Mouse (Mus musculus) heart, embryonic 12.5 days (tissue): ENCODE data around the gene Bhlhe41. TPM values are rescaled to one million over a fixed set of nuclear protein-coding genes. Genes with fewer than 3 reads are reported as not detected.
A peak's percentile ranks its signal among the peaks of the same experiment; 100 is the strongest.

Experiments used
- ATAC-seq: fragments of 200-750 bp; cut with Nextera tagmentation; 2 replicates; pipeline ENCODE4 v1.8.0; 2017; ENCODE audit warnings: moderate TSS enrichment, moderate library complexity; ENCODE audit not compliant: insufficient number of reproducible peaks, low FRiP score
- H3K27ac ChIP-seq: fragments of 300-500 bp; sonication (generic); 2 replicates; pipeline ENCODE4 v1.5.1; 2016; ENCODE audit warnings: mild to moderate bottlenecking, moderate library complexity; ENCODE audit not compliant: poor library complexity, severe bottlenecking
- H3K27me3 ChIP-seq: fragments of 300-500 bp; sonication (generic); replicated peaks from 2 replicates; pipeline ENCODE4 v1.6.1; 2016; ENCODE audit warnings: mild to moderate bottlenecking, moderate library complexity
- H3K36me3 ChIP-seq: fragments of 300-500 bp; sonication (generic); 2 replicates; pipeline ENCODE4 v1.6.1; 2016; ENCODE audit warnings: mild to moderate bottlenecking, moderate library complexity
- H3K4me1 ChIP-seq: fragments of 300-500 bp; sonication (generic); replicated peaks from 2 replicates; pipeline ENCODE4 v1.6.1; 2016; ENCODE audit warnings: mild to moderate bottlenecking
- H3K4me2 ChIP-seq: fragments of 300-500 bp; sonication (generic); 2 replicates; pipeline ENCODE4 v1.6.1; 2016; ENCODE audit warnings: mild to moderate bottlenecking, moderate library complexity
- H3K4me3 ChIP-seq: fragments of 300-500 bp; sonication (generic); 2 replicates; pipeline ENCODE4 v1.5.1; 2016; ENCODE audit warnings: mild to moderate bottlenecking
- H3K9ac ChIP-seq: fragments of 300-500 bp; sonication (generic); 2 replicates; pipeline ENCODE4 v1.6.1; 2016; ENCODE audit warnings: mild to moderate bottlenecking, moderate library complexity
- H3K9me3 ChIP-seq: fragments of 300-500 bp; sonication (generic); replicated peaks from 2 replicates; pipeline ENCODE4 v1.6.1; 2016; ENCODE audit warnings: mild to moderate bottlenecking, moderate library complexity
- WGBS: fragments of 180-500 bp; shearing (Covaris S2); methylation state at CpG from one replicate; pipeline ENCODE4 v1.1.7; 2016; 5-methylcytosine and 5-hydroxymethylcytosine counted together
- polyA plus RNA-seq: library from polyadenylated mRNA; unstranded; fragments of >200 nt; fragmentation: Nextera tagmentation; extraction: Ambion mirVana; gene quantifications from 2 replicates; pipeline ENCODE4 v1.2.1, GENCODE M21; 2016

Gene Bhlhe41
- polyA plus RNA-seq = 6.5 and 6.9 TPM in 2 replicates

DNA sequence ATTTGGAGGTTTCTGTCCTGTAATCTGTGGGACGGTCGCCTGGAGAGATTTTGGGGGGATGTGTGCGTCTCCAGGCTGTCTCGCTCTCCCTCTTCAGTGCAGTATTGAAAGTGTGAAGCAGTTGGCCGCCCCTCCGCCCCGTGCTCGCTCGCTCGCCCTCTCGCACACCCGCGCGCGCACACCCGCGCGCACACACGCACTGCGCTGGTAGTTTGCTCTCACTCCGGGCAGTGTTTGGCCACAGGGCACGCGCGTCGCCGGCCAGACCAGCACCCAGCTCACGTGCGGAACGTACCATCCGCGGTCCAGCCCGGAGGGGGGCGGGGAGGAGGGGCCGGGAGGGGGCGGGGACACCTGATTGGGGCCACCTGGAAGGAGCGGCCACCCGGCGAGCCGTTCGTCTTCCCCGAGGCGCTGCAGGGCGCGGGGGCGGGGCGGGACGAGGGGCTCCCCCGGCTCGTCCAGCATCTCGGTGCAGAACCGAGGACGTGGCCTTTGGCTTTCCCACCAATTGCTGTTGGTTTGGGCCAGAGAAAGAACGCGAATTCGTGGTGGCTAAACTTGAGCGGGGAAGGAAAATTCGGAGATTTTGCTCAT, at the start of gene Bhlhe41:
TSS of gene Bhlhe41 (minus strand) at position 270 of the 597 bp plus-strand sequence.
- Histone ChIP-seq H3K27me3 (0 out of 2 replicates have a peak, but pooled peaks cover 4% of the 10 kb centered on the region), H3K4me3 (peak within 1 kb of the TSS; percentile 73), H3K9me3 (no peaks in the 10 kb centered on the region), H3K4me2 (peak within 1 kb of the TSS; percentile 92), H3K4me1 (peaks cover 13% of the 10 kb centered on the region), H3K27ac (peak within 1 kb of the TSS; percentile 86), H3K9ac (peak within 1 kb of the TSS; percentile 73), H3K36me3 (no peaks in the 10 kb centered on the region)
- peak; percentile 80 for ATAC-seq
- WGBS = under 1% methylated on average over 56 of the region's 57 CpGs

DNA sequence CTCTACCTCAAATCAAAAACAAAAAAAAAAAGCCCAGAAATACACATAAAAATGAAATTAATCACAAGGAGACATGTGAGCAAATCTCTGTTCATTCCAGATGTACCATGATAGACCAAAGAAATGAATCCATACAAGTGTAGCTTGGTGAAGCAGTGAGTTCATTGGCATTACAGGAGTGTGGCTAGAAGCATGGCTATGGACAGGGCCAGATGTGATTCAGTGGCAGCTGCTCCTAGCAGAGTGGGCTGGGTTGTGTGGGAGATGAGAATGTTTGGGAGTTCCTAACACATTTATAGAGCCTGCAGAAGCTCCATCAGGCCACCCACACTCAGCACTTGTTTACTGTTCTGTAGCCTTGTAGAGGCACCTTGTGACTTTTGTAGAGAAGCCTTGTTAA, 46.9 kb upstream of the Bhlhe41 start:
- no peak overlapping the region for H3K4me2 ChIP-seq
- no peaks in the 10 kb centered on the region for H3K27me3 ChIP-seq
- ATAC-seq = no peak
- no peak overlapping the region for H3K4me3 ChIP-seq
- H3K36me3 ChIP-seq = no peaks in the 10 kb centered on the region
- no peaks in the 10 kb centered on the region for H3K4me1 ChIP-seq
- H3K27ac ChIP-seq = no peak overlapping the region
- H3K9me3 ChIP-seq = no peaks in the 10 kb centered on the region
- no peak overlapping the region for H3K9ac ChIP-seq

DNA sequence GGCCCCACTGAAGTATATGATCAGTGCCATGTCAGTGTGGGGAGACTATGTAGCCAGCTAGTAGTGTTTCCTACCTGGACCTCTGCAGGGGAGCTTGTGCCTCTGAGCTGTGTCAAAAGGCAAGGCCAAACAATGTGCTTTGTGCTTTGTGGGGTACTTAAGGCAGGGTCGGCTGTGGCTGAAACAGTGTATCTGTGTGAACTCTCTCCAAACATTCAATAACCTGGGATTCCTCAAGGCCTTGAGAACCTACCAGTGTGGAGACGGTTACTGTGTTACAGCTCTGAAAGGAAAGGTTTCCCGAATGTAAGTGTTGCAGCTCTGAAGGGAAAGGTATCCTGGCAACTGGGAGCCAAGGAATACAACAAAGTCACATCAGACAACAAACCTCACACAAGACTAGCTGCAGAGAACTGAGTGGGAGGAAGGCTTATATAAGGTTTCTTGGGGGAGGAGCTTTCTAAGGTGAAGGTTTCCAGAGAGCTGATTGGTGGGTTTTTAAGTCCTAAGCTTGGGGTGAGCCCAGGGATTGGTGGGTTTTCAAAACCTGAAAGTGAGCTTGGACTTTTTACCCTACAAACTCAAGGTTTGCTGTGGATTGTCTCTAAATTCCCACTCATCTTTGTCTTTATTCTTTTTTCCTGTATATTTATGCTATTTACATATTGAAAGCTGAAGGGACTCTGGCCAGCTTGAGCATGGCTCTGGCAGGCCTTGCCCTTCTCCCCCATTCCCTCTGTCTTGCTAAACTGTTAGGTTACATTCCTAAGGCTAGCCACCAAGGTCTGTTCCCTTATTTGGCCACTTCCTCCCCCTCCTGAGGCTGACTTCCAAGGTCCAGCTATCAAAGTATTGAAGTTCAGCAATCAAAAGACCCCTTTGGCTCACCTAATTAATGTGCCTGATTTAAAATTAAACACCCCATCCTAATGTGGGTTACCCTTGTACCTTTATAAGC, 45.4 kb upstream of the Bhlhe41 start:
- Histone ChIP-seq H3K27me3 (no peaks in the 10 kb centered on the region), H3K4me2 (no peak overlapping the region), H3K9me3 (no peaks in the 10 kb centered on the region), H3K9ac (no peak overlapping the region), H3K4me3 (no peak overlapping the region), H3K36me3 (no peaks in the 10 kb centered on the region), H3K4me1 (peaks cover 8% of the 10 kb centered on the region), H3K27ac (no peak overlapping the region)
- ATAC-seq = no peak
- WGBS = 72% methylated on average over 3 of the region's 3 CpGs

DNA sequence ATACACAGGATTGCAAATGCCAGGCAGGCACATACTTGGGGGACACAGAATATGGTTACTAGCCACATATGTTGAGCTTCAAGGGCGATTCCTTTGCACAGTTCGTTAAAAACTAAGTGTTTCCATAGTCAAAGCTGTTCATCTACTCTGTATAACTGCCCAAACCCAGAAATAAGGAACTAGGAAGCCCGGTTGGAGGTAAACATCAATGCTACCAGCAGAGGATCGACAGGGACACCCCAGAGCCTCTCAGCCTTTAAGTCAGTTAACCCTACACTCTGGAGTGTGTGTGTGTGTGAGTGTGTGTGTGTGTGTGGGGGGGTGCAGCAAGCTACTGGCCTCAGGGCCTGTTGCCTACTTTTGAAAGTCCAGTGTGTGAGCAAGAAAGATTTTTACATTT, 44.6 kb upstream of the Bhlhe41 start:
- no peaks in the 10 kb centered on the region for H3K36me3 ChIP-seq
- H3K4me2 ChIP-seq = no peak overlapping the region
- WGBS = 75% methylated on average over 4 of the region's 4 CpGs
- H3K27me3 ChIP-seq = no peaks in the 10 kb centered on the region
- no peak overlapping the region for H3K27ac ChIP-seq
- H3K9me3 ChIP-seq = no peaks in the 10 kb centered on the region
- no peak for ATAC-seq
- peaks cover 9% of the 10 kb centered on the region for H3K4me1 ChIP-seq
- H3K9ac ChIP-seq = no peak overlapping the region
- no peak overlapping the region for H3K4me3 ChIP-seq

DNA sequence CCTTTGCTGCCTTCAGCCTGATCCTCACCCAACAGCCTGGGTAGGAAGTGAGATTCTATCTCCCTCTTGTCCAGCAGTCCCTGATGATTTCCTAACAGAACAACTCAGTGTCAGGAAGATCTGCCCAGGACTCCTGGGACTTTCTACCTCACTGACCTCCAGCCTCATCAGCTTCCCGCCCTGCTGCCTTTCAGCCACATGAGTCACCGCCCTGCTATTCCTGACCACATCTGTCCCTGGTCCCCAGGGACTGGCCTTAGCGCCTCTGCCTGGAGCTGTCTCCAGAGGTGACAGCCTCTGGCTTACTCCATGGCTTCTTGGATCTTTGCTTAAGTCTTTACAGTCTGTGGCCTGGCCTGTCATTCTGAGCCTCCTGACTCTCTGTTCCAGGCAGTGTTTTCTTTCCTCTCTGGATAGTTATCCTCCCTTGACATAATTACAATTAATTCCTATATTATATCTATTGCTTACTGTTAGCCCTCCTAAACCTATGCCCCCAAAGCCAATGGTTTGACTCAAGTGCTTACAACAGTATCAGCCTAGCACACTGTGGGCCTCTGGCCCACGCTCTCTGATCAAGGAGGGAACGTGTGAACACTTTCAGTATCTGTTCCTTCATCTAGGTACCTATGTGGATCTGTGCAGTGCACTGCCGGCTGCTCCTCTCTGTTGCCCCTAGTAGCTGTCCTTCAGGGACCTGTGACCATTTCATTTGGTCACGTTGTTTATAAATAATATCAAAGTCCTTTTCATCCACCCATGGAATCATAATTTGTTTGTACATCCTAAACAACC, 40.9 kb upstream of the Bhlhe41 start:
- 37% methylated on average over 7 of the region's 7 CpGs for WGBS
- no peak overlapping the region for H3K4me2 ChIP-seq
- peaks cover 9% of the 10 kb centered on the region for H3K4me1 ChIP-seq
- H3K4me3 ChIP-seq = no peak overlapping the region
- ATAC-seq = no peak
- H3K36me3 ChIP-seq = no peaks in the 10 kb centered on the region
- H3K27me3 ChIP-seq = no peaks in the 10 kb centered on the region
- H3K27ac ChIP-seq = no peak overlapping the region; the same call in 1 of the 2 replicates
- no peak overlapping the region for H3K9ac ChIP-seq
- no peaks in the 10 kb centered on the region for H3K9me3 ChIP-seq

DNA sequence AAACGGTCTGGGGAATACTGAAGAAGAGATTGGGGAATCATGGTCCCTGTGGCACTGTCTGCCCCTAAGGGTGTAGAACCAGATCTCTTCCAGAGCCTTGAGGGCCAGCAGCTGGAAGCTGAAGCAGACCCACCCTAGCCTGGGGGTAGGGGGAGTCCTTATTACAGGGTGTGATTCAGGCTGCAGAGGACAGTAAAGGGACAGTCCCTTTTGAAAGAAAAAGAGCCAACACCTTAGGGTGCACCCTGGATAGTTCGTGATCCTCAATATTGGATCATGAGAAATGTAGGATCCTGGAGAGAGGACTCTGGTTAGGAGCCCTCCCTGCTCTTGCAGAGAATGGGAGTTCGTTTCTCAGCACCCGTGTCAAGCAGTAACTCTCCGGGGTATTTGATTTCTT, 39.3 kb upstream of the Bhlhe41 start:
- H3K36me3 ChIP-seq = no peaks in the 10 kb centered on the region
- H3K9me3 ChIP-seq = no peaks in the 10 kb centered on the region
- H3K4me1 ChIP-seq = peaks cover 9% of the 10 kb centered on the region
- WGBS = 73% methylated on average over 5 of the region's 5 CpGs
- ATAC-seq = no peak
- no peaks in the 10 kb centered on the region for H3K27me3 ChIP-seq
- no peak overlapping the region for H3K4me3 ChIP-seq
- H3K27ac ChIP-seq = no peak overlapping the region
- H3K9ac ChIP-seq = no peak overlapping the region
- H3K4me2 ChIP-seq = no peak overlapping the region

DNA sequence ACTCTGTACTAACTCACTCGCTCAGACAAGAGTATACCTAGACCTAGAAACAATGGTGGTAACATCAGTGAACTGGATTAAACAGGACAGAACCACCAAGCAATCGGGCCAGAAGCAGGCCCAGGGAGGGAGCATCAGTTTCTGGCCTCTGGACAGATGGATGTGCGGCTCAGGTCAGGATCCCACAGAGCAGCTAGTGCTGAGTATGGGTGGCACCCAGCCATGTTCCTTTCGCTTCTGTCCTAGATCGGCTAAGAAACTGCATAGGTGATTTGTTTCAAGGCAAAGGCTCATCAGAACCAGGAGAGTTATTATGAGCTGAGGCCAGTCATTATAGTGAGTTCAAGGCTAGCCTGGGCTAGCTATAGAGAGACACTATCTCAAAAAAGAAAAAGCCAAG, 38.8 kb upstream of the Bhlhe41 start:
- no peak for ATAC-seq
- H3K27ac ChIP-seq = no peak overlapping the region
- no peaks in the 10 kb centered on the region for H3K36me3 ChIP-seq
- WGBS = 92% methylated on average over 5 of the region's 5 CpGs
- H3K27me3 ChIP-seq = no peaks in the 10 kb centered on the region
- no peaks in the 10 kb centered on the region for H3K9me3 ChIP-seq
- H3K4me3 ChIP-seq = no peak overlapping the region
- H3K4me1 ChIP-seq = peaks cover 9% of the 10 kb centered on the region
- H3K4me2 ChIP-seq = no peak overlapping the region
- no peak overlapping the region for H3K9ac ChIP-seq

DNA sequence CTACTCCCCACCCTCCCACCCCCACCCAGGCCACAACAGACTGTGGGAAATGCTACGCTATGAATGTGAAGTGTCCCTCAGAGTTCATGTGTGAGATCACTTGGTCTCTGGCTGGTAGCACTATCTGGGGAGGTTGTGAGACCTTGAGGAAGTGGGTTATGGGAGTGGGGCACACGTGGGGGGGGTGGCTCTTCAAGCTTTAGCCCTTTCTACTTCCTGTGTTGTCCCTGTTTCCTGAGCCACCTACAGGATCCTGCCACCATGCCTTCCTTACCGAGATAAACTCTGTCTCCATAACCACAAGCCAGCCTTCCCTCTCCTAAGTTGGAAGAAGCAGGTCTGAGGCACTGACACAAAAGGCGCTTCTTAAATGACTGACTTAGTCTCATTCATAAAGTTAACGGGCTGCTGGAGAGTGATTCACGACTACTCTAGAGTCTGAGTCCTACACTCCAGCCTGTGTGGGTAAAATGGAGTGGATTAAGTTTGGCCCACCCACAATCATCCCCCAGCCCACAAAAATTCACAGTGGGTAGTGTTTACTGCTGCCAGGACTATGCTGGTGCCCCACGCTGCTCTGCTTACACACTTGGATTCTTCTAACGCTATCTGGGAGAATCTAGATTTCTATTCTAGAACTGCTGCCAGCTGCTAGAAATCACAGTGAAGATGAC, 29.4 kb upstream of the Bhlhe41 start:
- Histone ChIP-seq H3K27me3 (no peaks in the 10 kb centered on the region), H3K4me3 (no peak overlapping the region), H3K36me3 (no peaks in the 10 kb centered on the region), H3K4me1 (peaks cover 17% of the 10 kb centered on the region), H3K4me2 (no peak overlapping the region), H3K27ac (no peak overlapping the region), H3K9me3 (no peaks in the 10 kb centered on the region), H3K9ac (no peak overlapping the region)
- WGBS = 69% methylated on average over 8 of the region's 8 CpGs
- ATAC-seq = no peak

DNA sequence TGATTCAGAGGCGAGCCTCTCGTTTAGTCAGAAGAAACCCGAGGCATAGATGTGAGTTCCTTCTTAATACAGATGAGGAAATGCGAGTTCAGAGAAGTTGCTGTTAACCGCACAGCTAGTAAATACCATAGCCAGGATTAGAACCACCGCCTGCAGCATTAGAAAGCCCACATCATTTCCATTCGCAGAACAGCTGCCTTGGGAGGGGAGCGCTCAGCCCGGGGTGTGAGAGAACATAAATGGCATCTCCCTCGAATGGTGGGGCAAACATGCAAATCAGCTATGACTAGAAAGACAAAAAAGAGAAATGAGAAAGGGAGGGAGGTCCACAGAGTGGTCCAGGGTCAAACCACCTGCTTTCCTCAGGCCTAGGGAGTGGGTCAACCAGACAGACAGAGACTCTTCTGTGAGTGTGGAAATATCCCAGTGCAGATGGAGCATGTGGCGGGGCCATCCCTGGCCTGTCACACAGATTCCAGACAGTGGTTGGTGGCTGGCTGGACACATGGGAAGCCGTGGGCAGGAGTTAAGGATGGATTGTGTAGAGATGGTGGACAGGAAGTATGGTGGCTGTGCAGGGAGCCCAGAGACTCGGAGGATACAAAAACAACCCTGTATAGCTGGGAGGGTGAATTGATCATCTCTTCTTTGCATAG, 28.1 kb upstream of the Bhlhe41 start:
- ATAC-seq = no peak

More for the DNA sequence above, 28.1 kb upstream of the Bhlhe41 start:
- Histone ChIP-seq H3K36me3 (no peaks in the 10 kb centered on the region), H3K4me2 (no peak overlapping the region), H3K4me3 (no peak overlapping the region), H3K27me3 (0 out of 2 replicates have a peak, but pooled peaks cover 3% of the 10 kb centered on the region), H3K27ac (no peak overlapping the region), H3K9me3 (no peaks in the 10 kb centered on the region), H3K4me1 (peaks cover 17% of the 10 kb centered on the region), H3K9ac (no peak overlapping the region)
- 77% methylated on average over 13 of the region's 13 CpGs for WGBS
